Mouse (Mus musculus): ENCODE data around the gene Hoxb5.

Hoxb5 gene

GRCm38 (mm10) chr11:96272024-96272921 is 30.9 kb upstream of the Hoxb5 start:
- DNase-seq (ENCODE audit: low read depth, low spot score), result no peak

- no peak for DNase-seq (ENCODE audit: low read depth, low spot score)
Observed at GRCm38 (mm10) chr11:96274428-96274827, 28.7 kb upstream of the Hoxb5 start.

DNA sequence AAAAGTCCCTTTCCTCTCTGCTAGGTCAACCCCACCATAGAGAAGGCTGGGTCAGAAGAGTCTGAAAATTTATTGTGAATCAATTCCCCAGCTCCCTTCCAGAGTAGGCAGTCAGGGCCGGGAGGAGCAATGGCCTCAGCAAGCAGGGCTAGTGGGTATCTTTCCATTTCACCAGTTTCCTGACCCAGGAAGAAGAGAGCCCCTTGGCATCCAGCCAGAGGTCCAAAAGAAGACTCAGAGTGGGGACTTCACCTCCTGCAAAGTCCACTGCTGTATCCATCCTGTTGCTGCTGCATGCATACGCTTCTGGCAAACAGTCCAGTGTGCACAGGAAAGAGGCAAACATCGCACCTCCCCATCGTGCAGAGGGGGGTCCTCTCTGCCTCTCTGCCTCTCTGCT is 27.2 kb upstream of the Hoxb5 start:
- DNase-seq (ENCODE audit: low read depth, low spot score), result no peak

DNA sequence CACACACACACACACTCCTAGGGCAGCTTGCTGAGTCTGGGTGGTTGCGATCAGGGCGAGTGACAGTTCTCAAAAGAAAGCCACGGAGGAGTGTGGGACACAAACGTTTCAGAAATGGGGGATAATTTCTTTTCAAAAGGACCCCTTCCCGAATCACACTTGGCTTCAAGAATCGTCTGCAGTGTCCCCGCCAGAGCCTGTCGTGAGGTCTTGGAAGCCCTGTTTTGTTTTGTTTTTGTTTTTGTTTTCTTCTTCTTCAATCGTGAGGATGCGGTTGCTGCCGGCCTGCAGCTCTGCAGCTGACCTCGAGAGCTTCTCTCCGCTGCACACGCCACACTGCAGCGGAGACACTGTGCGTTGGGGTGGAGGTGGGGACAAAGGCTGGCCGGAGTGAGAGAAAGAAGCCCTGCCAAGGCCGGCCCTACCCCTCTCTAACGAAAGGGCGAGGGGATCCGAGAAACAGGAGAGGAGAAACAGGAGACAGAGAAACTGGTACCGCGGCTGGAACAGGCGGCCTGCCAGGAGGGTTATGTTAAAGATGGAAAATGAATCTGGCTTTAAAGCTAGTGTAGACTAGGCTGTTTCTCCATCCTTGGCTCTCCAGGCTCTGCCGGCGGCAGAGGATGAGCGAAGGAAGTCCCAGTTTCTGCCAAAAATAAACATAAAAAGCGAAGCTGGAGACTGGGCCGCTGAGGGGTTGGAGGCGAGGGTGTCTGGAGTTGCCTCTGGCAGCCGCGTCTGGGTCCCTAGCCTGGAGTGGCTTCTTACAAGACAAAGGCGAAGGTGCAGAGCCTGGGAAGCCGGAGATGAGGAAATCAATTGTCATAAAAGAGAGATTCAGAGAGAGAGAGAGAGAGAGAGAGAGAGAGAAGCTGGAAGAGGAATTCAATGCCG is 25.7 kb upstream of the Hoxb5 start:
- DNase-seq (ENCODE audit: low read depth, low spot score), result no peak

DNA sequence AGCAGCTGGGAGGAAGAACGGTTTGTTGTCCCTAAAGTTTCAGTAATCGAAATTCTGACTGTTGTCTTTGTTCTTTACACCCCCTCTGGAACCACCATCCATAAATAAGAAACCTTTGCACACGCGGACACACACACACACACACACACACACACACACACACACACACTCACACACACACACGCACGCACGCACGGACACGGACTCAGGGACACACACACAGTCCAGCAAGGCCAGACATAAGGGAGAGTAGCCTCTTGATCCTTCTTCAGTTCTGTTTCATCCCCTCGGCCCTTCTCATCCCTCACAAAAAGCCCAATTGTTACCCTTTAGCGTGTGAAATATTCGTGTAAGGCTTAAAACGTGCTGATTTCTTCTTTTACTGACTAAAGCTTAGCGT is 24.8 kb upstream of the Hoxb5 start:
- peak; percentile 11 for DNase-seq (ENCODE audit: low read depth, low spot score)

DNA sequence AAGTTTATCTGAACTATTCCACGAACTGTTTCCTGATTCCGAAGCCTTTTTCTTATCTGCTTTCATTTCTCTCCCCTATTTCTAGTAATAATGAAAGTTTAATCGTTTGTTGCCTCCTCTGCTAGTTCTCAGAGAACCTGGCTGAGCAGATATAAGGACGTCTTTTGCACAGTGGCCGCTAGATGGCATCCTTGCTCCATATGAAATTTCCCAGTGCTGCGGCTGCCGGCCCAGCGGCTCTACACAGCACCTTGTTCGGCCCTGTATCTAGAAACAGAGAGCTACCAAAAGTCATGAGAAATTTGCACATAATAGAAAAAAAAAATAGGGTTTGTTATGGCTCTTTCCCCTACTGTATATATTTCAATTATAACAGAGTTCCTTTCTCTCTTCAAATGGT is 24.4 kb upstream of the Hoxb5 start:
- peak; percentile 66 for DNase-seq (ENCODE audit: low read depth, low spot score)

DNA sequence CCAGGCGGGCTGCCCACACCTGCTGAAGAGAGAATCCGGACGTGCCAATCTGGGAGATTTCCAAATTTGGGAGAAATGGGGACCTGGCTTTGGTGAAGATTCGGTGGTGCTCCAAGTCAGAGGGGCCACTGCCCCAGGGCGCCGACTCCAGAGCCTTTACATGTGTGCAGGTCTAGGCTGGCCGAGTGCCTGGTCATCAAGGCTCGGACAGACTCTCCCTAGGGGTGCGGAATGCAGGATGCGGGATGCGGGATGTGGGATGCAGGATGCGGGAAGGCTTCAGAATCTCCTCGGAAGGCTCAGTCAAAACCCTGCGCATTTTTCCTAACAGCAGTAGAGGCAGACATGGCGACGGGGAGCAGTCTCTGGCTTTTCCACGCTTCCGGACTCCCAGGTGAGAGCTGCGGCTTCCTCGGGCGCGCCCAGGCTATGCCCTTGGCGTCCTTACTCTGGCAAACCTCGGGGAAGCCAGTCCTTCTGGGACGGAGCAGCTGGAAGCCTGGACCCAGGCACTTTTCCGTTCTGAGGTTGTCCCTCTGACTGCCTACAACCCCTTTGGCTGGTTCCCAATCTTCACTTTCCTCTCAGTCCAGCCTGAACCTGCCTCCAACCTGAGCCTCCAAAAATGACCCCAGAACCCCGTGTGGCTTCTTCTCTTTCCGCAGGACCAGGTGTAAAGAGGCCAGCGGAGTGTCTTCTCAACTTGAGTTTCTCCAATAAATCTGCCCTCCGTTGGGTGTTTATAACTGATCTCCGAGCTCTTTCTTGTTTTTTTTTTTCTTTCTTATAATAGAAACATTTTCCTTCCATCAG is 23.5 kb upstream of the Hoxb5 start:
- DNase-seq (ENCODE audit: low read depth, low spot score), result no peak

DNA sequence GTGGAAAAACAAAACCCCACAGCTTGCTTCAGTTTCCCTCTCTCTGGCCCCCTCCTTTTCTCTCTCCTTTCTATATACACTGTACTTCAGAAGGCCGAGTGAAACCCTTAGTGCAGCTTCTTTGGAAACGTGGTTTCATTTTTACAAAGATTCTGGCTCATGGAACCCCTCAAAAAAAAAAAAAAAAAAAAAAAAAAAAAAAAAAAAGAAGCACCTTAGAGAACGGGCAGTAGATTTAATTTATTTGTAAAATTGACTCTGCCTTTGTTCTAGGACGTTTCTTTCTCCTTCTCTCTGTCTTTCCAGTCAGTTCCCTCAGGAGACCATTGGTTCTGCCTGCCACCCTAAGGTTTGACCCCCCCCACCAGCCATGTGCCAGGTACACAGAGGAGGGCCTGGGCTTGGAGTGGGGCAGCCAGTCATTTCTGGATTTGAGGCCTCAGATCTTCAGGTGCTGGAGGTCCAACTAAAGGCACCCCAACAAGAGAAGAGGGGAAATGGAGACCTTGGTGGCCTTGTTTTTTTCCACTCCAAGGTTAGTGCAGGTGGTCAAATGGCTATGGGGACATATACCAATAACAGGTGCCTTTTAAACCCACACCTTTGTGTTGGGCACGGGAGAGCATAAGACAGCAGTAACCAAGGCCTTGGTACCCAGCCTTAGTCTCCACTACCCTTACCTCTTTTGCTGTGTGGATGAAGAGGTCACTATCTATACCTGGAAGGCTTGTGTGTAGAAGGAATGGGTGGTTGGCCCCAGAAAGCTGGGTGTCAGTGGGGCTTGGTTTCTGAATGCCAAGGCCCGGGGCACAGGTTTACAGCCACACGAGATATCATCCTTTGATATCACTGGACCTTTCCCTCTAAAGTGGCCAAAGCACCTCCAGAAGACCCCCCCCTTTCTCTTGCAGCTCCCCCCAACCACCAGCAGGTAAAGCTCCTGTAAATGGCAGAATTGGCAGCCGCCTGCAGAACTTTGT is 22.4 kb upstream of the Hoxb5 start:
- DNase-seq (ENCODE audit: low read depth, low spot score), result no peak

- no peak for DNase-seq (ENCODE audit: low read depth, low spot score)
Observed at GRCm38 (mm10) chr11:96281396-96281795, 21.7 kb upstream of the Hoxb5 start.

DNA sequence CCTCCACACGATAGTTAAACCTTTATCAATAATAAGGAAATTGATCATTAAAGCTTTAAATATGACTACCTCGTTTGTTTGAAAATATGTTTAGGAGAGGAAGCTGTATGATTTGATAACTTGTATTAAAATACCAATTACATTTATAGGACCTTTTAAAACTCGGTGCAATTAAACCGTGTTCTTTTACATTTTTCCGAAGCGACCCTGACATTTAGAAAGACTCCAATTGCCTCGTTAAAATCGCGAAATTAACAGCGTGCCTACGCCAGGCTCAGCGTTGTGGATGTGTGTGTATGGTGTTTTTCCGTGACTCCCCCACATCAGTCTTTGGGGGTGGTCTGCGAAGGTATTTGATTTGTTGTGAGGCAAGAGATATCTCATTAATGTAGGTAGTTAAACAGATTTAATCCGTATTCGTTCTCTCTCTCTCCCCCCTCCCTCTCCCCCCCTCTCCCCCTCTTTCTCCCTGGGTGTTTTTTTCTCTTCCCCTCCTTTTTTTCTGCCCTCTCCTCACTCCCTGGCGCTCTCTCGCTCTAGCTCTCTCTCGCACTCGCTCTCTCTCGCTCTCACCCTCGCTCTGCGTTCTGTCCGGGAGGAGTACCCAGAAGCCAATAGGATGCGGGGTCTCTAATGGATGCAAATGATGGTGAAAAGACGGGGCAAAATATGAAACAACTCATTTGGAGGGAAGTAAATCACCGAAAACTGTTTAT is 21.1 kb upstream of the Hoxb5 start, which contains the start of gene Hoxb8:
TSS of gene Hoxb8 (plus strand) at position 51 of the 716 bp plus-strand sequence.
- DNase-seq (ENCODE audit: low read depth, low spot score), result no peak

DNA sequence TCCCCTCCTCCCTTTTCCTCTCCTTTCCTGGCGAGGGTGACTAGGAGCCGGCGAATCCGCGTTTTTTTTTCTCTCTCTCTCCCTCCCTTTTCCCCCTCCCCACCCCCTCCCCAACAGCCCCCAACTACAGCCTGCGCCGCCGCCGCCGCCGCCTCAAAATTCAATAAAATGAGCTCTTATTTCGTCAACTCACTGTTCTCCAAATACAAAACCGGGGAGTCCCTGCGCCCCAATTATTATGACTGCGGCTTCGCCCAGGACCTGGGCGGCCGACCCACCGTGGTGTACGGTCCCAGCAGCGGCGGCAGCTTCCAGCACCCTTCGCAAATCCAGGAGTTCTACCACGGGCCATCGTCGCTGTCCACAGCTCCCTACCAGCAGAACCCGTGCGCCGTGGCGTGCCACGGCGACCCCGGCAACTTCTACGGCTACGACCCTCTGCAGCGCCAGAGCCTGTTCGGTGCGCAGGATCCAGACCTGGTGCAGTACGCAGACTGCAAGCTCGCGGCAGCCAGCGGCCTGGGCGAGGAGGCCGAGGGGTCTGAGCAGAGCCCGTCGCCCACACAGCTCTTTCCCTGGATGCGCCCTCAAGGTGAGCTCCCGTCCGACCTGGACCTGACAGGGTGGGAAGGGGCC is 20.2 kb upstream of the Hoxb5 start:
- no peak for DNase-seq (ENCODE audit: low read depth, low spot score)

DNA sequence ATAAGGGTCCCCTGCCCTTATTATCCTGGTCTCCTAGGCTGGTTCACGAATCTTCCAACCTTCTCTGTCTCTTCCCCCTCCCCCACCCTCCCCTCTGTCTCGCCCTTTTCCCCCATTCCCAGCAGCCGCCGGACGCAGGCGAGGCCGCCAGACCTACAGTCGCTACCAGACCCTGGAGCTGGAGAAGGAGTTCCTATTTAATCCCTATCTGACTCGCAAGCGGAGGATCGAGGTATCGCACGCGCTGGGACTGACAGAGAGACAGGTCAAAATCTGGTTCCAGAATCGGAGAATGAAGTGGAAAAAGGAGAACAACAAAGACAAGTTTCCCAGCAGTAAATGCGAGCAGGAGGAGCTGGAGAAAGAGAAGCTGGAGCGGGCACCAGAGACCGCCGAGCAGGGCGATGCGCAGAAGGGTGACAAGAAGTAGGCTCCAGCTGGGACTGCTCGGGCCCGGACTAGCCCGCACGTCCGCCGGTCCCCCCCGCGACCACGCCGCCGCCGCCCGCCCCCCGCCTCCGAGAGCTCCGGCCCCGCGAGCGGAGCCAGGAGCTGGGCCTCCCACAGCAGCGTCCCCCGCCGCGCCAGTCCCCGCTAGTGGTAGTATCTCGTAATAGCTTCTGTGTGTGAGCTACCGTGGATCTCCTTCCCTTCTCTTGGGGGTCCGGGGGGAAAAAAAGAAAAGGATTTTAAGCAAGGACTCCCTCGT is 18.9 kb upstream of the Hoxb5 start:
- no peak for DNase-seq (ENCODE audit: low read depth, low spot score)

GRCm38 (mm10) chr11:96284774-96285734 is 18.1 kb upstream of the Hoxb5 start:
- no peak for DNase-seq (ENCODE audit: low read depth, low spot score)

DNA sequence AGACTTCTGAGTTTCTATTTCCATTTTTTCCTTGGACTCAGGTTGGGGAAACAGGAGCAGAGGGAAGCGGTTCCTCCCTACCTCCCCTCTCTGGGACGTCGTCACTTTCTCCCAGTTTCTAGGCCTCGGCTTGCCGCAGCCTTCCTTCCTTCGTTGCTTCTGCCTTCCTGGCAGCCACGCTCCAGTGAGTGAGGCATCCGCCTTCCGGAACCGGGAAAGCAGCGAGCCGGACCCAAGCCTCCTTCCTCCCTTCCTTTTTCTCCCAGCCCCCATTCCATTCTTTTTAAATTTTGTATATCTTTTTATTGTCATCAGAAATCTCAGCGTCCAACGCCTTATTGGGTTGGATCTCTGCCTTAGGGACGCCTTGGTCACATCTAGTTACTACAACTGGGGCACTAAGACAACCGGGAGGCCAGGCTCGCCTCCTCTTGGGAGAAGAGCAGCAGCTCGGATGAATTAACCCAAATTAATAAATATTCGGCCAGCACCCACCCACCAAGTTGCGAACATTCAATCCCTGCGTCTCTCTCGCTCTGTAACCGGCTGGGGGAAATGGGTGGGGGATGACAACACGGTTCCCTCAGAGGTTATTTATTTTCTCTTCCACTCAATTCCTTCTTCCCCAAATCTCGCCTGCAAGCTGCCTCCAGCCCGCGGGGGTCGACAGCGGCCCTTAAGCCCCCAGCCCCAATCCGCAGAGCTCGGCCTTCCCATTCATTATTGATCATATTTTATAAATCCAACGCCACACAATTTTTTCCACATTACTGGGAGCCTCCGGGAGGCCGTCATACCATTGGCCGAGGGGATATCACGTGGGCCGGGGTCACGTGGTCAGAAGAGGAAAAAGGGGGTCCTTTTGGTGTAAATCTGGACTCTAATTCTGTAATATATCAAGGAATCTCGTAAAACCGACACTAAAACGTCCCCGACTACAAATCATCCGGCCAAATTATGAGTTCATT is 17.1 kb upstream of the Hoxb5 start, which contains the start of gene Hoxb7:
TSS of gene Hoxb7 (plus strand) at position 853 of the 968 bp plus-strand sequence.
- DNase-seq (ENCODE audit: low read depth, low spot score), result no peak

- no peak for DNase-seq (ENCODE audit: low read depth, low spot score)
Observed at GRCm38 (mm10) chr11:96286739-96287385, 16.3 kb upstream of the Hoxb5 start.

DNA sequence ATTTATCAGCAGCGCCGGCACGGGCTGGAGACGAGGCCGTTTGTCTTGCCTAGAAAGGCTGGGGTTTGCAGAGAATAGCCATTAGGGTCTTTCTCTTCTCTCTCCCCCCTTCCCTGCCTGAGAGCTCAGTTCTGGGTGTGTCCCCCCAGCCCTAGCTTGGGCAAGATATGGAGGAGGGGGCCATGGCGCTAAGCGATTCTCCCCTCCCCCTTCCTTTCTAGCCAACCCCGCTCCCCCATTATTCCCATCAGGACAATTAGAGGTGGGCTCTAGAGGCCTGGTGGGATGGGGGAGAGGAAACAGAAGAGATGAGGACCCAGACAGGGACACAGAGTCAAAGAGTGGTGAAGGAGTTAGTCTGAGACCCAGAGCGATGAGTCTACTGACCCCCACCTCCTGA is 15.7 kb upstream of the Hoxb5 start:
- DNase-seq (ENCODE audit: low read depth, low spot score), result no peak
